Mouse (Mus musculus) MEL (cell line): Measurements from ENCODE around the gene Gpr84.

Experiments used
- POLR2A ChIP-seq, 2 experiments: IDR thresholded peaks; 2 replicates each; pipeline ENCODE4 v1.6.1; 2011 to 2012; ENCODE audit warnings: low read length in 2 of 2, mild to moderate bottlenecking in 2 of 2, control low read depth in 1 of 2, improper control_type of control experiment in 1 of 2, low read depth in 1 of 2, moderate library complexity in 1 of 2; ENCODE audit not compliant: control insufficient read depth in 1 of 2, insufficient read depth in 1 of 2, poor library complexity in 1 of 2
- TBP ChIP-seq: IDR thresholded peaks from 2 replicates; pipeline ENCODE4 v1.8.0; 2011; ENCODE audit warnings: low read depth, low read length, improper control_type of control experiment
- USF2 ChIP-seq, 2 experiments: IDR thresholded peaks; 2 replicates each; pipeline ENCODE4 v1.6.1; 2011 to 2012; ENCODE audit warnings: improper control_type of control experiment in 2 of 2, low read length in 2 of 2, borderline replicate concordance in 1 of 2, inconsistent platforms in 1 of 2, low read depth in 1 of 2, mild to moderate bottlenecking in 1 of 2; ENCODE audit not compliant: insufficient read depth in 1 of 2
- ZC3H11A ChIP-seq: IDR thresholded peaks from 2 replicates; pipeline ENCODE4 v1.6.1; 2012; ENCODE audit warnings: low read depth, mild to moderate bottlenecking, inconsistent platforms, low read length, improper control_type of control experiment

DNA sequence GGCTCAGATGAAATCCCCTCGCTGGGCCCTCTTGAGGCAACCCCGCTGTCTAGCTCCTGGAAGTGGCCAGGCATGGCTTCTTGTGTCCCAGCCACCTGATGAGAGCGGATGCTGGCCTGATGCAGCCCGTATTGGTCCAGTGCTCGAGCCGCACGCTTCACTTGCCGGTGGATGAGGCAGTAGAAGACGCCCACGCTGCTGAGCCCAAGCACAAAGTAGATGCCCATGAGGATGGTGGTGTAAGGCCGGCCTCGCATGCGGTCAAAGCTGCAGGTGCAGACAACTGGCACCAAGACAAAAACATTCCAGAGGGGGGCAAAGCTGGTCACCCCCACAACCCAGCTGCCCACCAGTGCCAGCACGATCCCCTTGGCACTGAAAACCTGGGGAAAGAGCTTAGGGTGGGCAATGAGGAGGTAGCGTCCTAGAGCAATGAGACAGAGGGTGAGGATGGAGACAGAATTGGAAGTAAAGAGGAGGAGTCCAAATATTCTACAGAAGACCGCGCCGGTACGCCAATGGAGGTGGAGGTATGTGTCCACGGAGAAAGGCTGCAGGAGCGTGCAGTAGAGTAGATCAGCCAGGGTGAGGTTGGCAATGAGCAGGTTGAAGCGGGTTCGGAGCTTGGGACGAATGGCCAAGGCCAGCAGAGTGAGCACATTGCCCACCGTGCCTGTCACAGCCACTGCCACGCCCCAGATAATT, 1.4 kb downstream of the Gpr84 start:
- TF ChIP-seq USF2 (IDR thresholded peaks at IDR 0.05; ENCODE audit: borderline replicate concordance in 1 of 2, insufficient read depth in 1 of 2, low read depth in 1 of 2, low read length in 2 of 2) (no peak), ZC3H11A (no peak), POLR2A (IDR thresholded peaks at IDR 0.05; ENCODE audit: control insufficient read depth in 1 of 2, insufficient read depth in 1 of 2, low read depth in 1 of 2, low read length in 2 of 2, poor library complexity in 1 of 2) (no peak), TBP (no peak)
